Mouse (Mus musculus) adrenal gland, postnatal 25 days (tissue): ENCODE measurements at regions not wholly inside any gene's neighbourhood (a gene's known extent, or its start where the extent isn't known, plus 50 kb on each side); places are given as distances from the start of the nearest gene placed in this dataset.
A peak's percentile ranks its signal among the peaks of the same experiment; 100 is the strongest.

Source experiments
- DNase-seq: peaks from one replicate; pipeline ENCODE4 v3.0.0; 2021; ENCODE audit warnings: mixed read lengths

GRCm38 (mm10) chr2:173455216-173455615, 67.2 kb upstream of the 1700021F07Rik start:
- no peak for DNase-seq

GRCm38 (mm10) chr2:173456083-173456482, 66.3 kb upstream of the 1700021F07Rik start:
- no peak for DNase-seq

- DNase-seq = peak; percentile 15
Observed at GRCm38 (mm10) chr2:173456924-173457623, 65.3 kb upstream of the 1700021F07Rik start.

GRCm38 (mm10) chr2:173457624-173458320, 64.6 kb upstream of the 1700021F07Rik start:
- DNase-seq = no peak

GRCm38 (mm10) chr2:173458861-173459260, 63.5 kb upstream of the 1700021F07Rik start:
- no peak for DNase-seq

- DNase-seq = no peak
Observed at GRCm38 (mm10) chr2:173463313-173463712, 59.1 kb upstream of the 1700021F07Rik start.

- no peak for DNase-seq
Observed at GRCm38 (mm10) chr2:173464562-173464961, 57.8 kb upstream of the 1700021F07Rik start.

GRCm38 (mm10) chr2:173465006-173465620, 57.3 kb upstream of the 1700021F07Rik start:
- no peak for DNase-seq

GRCm38 (mm10) chr2:173468136-173468535, 54.2 kb upstream of the 1700021F07Rik start:
- DNase-seq = no peak

GRCm38 (mm10) chr2:173469756-173470155, 52.6 kb upstream of the 1700021F07Rik start:
- DNase-seq = no peak
